Comparison of ENCODE assay signal across 20 mouse cellular contexts in genomic region chr5:144515241-144515640, GRCm38 (mm10). TPM values are rescaled to one million over a fixed set of nuclear protein-coding genes. Genes with fewer than 3 reads are reported as not detected.
DNase-seq lines count a peak whose midpoint lies in the region; ATAC-seq and TF ChIP-seq lines count a peak whose summit lies in the region.
"Had no signal": no experiment of that assay in that cellular context is flagged by ENCODE, and none has a peak within 500 bp of the region (broad histone marks: within the 10 kb centered on the region; RNA-seq: fewer than 3 reads in every experiment).

No protein-coding gene starts in this region.

- 62% methylated on average over 4 of the region's 4 CpGs for WGBS in stomach, postnatal 0 days

- ATAC-seq in common myeloid progenitor, adult 5-6 weeks (replicated peaks; ENCODE audit: low read depth, poor library complexity, severe bottlenecking): peak; percentile 52; the same call in 1 of the 2 replicates
- peak; percentile 49; the same call in 1 of the 2 replicates for ATAC-seq in megakaryocyte, adult 5-6 weeks (ENCODE audit: poor library complexity, severe bottlenecking)
- ATAC-seq in stomach, postnatal 0 days (ENCODE audit: low FRiP score, low TSS enrichment): no peak
- ATAC-seq: forebrain, embryonic 13.5 days; forebrain, embryonic 15.5 days; forebrain, postnatal 0 days had no signal

- no peak for TF ChIP-seq EP300 in stomach, postnatal 0 days (optimal IDR thresholded peaks at IDR 0.05)

- H3K9ac ChIP-seq in stomach, postnatal 0 days (ENCODE audit: low read length): no peak overlapping the region
- H3K9ac ChIP-seq: embryonic facial prominence, embryonic 12.5 days; forebrain, embryonic 13.5 days; forebrain, embryonic 15.5 days; forebrain, postnatal 0 days had no signal

- H3K36me3 ChIP-seq in stomach, postnatal 0 days (ENCODE audit: control insufficient read depth, insufficient read depth, low read length): no peaks in the 10 kb centered on the region
- H3K36me3 ChIP-seq: embryonic facial prominence, embryonic 10.5 days; embryonic facial prominence, embryonic 12.5 days; forebrain, embryonic 15.5 days; G1E had no signal

- no peak overlapping the region for H3K4me2 ChIP-seq in stomach, postnatal 0 days (replicated peaks; ENCODE audit: low read depth)
- H3K4me2 ChIP-seq: embryonic facial prominence, embryonic 12.5 days; forebrain, embryonic 13.5 days; forebrain, embryonic 15.5 days had no signal

- TF ChIP-seq CTCF in stomach, postnatal 0 days (IDR thresholded peaks at IDR 0.05; ENCODE audit: low read depth): no peak

- no peaks in the 10 kb centered on the region for H3K9me3 ChIP-seq in stomach, postnatal 0 days (ENCODE audit: control insufficient read depth, low read length)
- H3K9me3 ChIP-seq: embryonic facial prominence, embryonic 10.5 days; embryonic facial prominence, embryonic 12.5 days; forebrain, embryonic 13.5 days; forebrain, embryonic 15.5 days had no signal

- no peaks in the 10 kb centered on the region for H3K4me1 ChIP-seq in stomach, postnatal 0 days (replicated peaks; ENCODE audit: control insufficient read depth, insufficient read depth)
- H3K4me1 ChIP-seq: embryonic facial prominence, embryonic 12.5 days; forebrain, embryonic 13.5 days; forebrain, embryonic 15.5 days had no signal

- no peak overlapping the region for H3K27ac ChIP-seq in stomach, postnatal 0 days (replicated peaks)
- H3K27ac ChIP-seq: embryonic facial prominence, embryonic 10.5 days; embryonic facial prominence, embryonic 12.5 days; forebrain, embryonic 13.5 days; forebrain, embryonic 15.5 days had no signal

- H3K4me3 ChIP-seq in stomach, postnatal 0 days (ENCODE audit: low read depth, low read length): no peak overlapping the region
- H3K4me3 ChIP-seq: embryonic facial prominence, embryonic 10.5 days; embryonic facial prominence, embryonic 12.5 days; forebrain, embryonic 13.5 days; forebrain, embryonic 15.5 days had no signal

- DNase-seq in A20 (ENCODE audit: low read depth, low spot score): peak; percentile 46
- peak; percentile 21 for DNase-seq in stomach, postnatal 0 days (ENCODE audit: low spot score)
- DNase-seq in right cerebral cortex, adult 18-20 months: no peak
- DNase-seq in spleen, adult 12 weeks (ENCODE audit: low spot score): no peak
- DNase-seq in thymus, postnatal 4 days: no peak
- DNase-seq: adrenal gland, adult 2 months; cerebellum, adult 11 months; cerebellum, adult 18-20 months; cerebellum, adult 8-10 months; cerebellum, adult 9-11 months; cerebellum, postnatal 36 days; forebrain, postnatal 0 days had no signal

- no peaks in the 10 kb centered on the region for H3K27me3 ChIP-seq in stomach, postnatal 0 days (ENCODE audit: control insufficient read depth, insufficient read depth, low read length)
- H3K27me3 ChIP-seq: embryonic facial prominence, embryonic 12.5 days; forebrain, embryonic 13.5 days; forebrain, embryonic 15.5 days had no signal

RNA-seq across cellular contexts. Expression of gene Nptx2, which starts 30.5 kb away (rescaled TPM):
- not detected in 2 replicates for total RNA-seq in common myeloid progenitor, adult 5-6 weeks (2017)
- total RNA-seq in megakaryocyte, adult 5-6 weeks (2015): not detected in 2 replicates
- total RNA-seq in megakaryocyte, adult 5-6 weeks (2017): not detected in 2 replicates
- 4.6 and 5.1 TPM in 2 replicates for polyA plus RNA-seq in stomach, postnatal 0 days (2015; fragmentation: Nextera tagmentation; extraction: Ambion mirVana)
- total RNA-seq: G1E had no signal
- polyA plus RNA-seq: C2C12, G1E had no signal

Comparison
In these comparisons a context has a peak if more than half of its experiments do, and no peak if none do; other contexts are left out.
1. DNase-seq: peak in A20 (single experiment) and stomach, postnatal 0 days (single experiment); none in right cerebral cortex, adult 18-20 months (single experiment), spleen, adult 12 weeks (single experiment) and thymus, postnatal 4 days (single experiment).